Mouse (Mus musculus) megakaryocyte, embryonic 14.5 days (primary cell): ENCODE measurements around the gene Il6. TPM values are rescaled to one million over a fixed set of nuclear protein-coding genes. Genes with fewer than 3 reads are reported as not detected.
"Not testable (repeated sequence)": the region's sequence is repeated elsewhere in the genome, so short reads cannot be mapped to it uniquely, and the experiment has no call there.

Experiments
- H3K27me3 ChIP-seq: replicated peaks from 2 replicates; pipeline ENCODE3; 2012; ENCODE audit warnings: inconsistent platforms
- H3K36me3 ChIP-seq: replicated peaks from 2 replicates; pipeline ENCODE3; 2012; ENCODE audit warnings: low read length, inconsistent platforms, mixed read lengths
- H3K4me1 ChIP-seq: 2 replicates; pipeline ENCODE4 v1.6.1; 2012; ENCODE audit warnings: inconsistent platforms
- H3K4me3 ChIP-seq: replicated peaks from 2 replicates; pipeline ENCODE3; 2012; ENCODE audit warnings: moderate library complexity, mild to moderate bottlenecking, inconsistent platforms
- H3K9me3 ChIP-seq: 2 replicates; pipeline ENCODE4 v1.6.1; 2012; ENCODE audit warnings: inconsistent platforms
- FLI1 ChIP-seq: IDR thresholded peaks from 2 replicates; pipeline ENCODE4 v1.6.1; 2012; ENCODE audit warnings: low read length, inconsistent platforms, mixed read lengths
- GATA1 ChIP-seq: IDR thresholded peaks from 3 replicates; pipeline ENCODE4 v1.6.1; 2012; ENCODE audit warnings: mixed read lengths, low read length, inconsistent platforms, borderline replicate concordance
- polyA plus RNA-seq: library from polyadenylated mRNA; stranded (reverse); fragments of >175 nt; gene quantifications from 2 replicates; pipeline ENCODE4 v1.2.3, GENCODE M21; 2012; ENCODE audit warnings: low replicate concordance; ENCODE audit not compliant: insufficient read depth

Il6 gene
- polyA plus RNA-seq, 1 experiment, result not detected

DNA sequence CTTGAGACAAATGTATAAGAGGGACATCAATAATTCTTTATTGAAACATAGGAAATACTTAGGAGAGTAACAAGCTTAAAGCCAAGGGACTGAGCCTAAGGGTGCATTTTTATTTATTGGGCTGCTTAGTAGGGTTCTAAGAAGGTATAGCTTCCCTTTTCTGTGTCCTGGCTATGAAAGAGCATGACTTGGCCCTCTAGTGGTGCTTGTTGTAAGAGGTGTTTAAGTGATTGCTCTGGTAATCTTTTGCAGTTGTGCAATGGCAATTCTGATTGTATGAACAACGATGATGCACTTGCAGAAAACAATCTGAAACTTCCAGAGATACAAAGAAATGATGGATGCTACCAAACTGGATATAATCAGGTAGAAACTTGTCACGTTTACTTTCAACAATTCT is 1.7 kb downstream of the Il6 start:
- no peak for TF ChIP-seq FLI1
- TF ChIP-seq GATA1, result no peak
- Histone ChIP-seq H3K36me3 (peaks cover 15% of the 10 kb centered on the region), H3K4me3 (peak overlapping the region; percentile 17), H3K4me1 (peaks cover 32% of the 10 kb centered on the region), H3K9me3 (no peaks in the 10 kb centered on the region), H3K27me3 (no peaks in the 10 kb centered on the region)

DNA sequence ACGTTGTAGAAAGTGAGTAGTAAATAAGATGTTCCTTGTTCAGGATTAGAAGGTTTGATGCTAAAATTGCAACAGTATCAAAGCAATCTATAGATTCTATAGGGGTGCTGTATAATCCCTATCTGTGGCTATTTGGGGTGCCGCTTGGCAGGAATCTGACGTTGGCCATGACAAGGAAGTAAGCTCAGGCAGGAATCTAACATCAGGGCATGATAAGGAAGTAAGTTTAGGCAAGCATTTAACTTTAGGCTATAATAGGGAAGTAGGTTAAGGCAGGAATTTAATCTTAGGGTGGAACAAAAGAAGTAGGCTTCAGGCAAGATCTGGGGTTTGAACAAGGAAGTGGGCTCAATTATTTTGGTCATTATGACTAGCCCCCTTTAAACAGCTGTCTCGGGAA is 22.9 kb downstream of the Il6 start:
- H3K27me3 ChIP-seq, H3K4me3 ChIP-seq, H3K4me1 ChIP-seq, H3K36me3 ChIP-seq, H3K9me3 ChIP-seq: not testable (repeated sequence)

DNA sequence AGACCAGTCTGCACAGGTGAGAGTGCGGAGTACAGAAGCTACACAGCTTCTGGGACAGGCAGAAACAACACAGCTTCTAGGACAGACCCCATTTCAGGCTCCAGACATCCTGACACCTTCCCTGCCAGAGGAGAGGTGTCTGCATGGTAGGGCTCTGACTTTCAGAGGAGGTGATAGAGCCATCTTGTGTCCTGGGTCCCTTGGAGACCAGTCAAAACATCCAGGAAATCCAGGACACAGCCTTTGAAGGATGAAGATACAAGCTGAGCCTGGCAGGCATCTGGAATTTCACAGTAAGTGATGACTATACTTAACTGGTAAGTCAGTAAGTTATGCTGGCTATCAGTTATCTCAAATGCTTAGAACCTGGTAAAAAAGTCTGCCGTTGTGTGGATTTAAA is 24.2 kb downstream of the Il6 start:
- not testable (repeated sequence) for H3K4me3 ChIP-seq, H3K4me1 ChIP-seq, H3K36me3 ChIP-seq, H3K9me3 ChIP-seq, H3K27me3 ChIP-seq

DNA sequence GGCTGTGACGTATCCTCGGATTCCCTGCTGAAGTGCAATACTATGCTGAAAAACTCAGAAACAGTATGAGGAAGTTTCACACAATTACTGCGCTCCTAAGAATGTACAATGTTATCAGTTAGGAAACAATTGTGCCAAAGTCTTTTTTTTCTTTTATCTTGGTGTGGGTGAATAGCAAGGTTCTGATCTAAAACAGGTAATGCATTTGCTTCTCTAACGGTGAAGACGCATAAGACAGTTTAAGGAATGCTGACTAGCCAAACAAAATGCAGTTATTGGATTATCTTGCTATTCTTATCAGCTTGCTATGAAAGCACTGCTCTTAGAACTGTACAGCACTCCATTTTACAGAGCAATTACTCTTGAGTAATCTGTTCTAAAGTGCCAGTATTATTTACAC is 26.4 kb downstream of the Il6 start:
- not testable (repeated sequence) for H3K36me3 ChIP-seq, H3K4me3 ChIP-seq, H3K27me3 ChIP-seq, H3K4me1 ChIP-seq, H3K9me3 ChIP-seq

DNA sequence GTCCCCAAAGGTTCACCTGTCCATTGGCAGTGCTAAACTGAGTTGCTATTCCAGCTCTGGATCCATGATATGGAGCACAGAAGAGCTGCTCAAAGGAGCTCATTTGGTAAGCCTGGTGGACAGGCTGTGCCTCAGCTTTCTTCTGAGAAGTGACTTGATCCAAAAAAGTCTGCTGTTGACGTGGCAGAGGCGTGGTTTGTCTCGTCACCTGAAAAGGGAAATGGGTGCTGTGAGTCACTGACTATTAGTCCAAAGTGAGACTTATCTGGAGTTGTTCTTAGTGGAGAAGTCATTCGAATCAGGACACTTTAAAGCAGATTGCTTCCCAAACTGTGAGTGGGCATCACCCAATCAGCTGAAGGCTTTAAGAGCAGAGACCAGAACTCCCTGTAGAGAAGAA is 26.9 kb downstream of the Il6 start:
- H3K36me3 ChIP-seq, H3K27me3 ChIP-seq, H3K4me3 ChIP-seq: not testable (repeated sequence)

DNA sequence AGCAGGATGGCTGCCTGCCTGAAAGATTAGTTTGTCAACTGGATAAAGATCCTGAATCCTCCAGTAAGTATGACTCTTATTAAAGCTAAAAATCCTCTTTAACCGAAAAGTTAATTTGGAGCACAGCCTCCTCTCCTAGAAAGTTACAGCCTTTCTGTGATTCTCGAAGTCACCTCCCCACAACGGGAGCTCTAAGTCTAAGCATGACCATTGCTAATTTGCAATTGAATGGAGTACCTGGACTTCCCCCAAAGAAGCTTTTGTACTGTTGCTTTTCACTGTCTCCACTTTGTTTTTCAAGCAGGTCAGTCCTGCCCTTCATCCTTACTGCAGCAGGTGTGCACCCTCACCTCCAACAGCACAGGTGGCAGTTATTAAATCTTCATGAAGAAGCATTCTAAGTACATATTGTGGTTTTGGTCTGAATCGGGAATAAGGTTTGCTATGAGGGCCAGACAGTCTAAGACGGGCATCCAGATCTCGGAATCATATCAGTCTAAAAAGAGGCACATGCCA is 45.4 kb downstream of the Il6 start:
- TF ChIP-seq GATA1 (no peak), FLI1 (no peak)
- peaks cover 33% of the 10 kb centered on the region for H3K36me3 ChIP-seq

More for the DNA sequence above, 26.9 kb downstream of the Il6 start:
- not testable (repeated sequence) for H3K9me3 ChIP-seq, H3K4me1 ChIP-seq

DNA sequence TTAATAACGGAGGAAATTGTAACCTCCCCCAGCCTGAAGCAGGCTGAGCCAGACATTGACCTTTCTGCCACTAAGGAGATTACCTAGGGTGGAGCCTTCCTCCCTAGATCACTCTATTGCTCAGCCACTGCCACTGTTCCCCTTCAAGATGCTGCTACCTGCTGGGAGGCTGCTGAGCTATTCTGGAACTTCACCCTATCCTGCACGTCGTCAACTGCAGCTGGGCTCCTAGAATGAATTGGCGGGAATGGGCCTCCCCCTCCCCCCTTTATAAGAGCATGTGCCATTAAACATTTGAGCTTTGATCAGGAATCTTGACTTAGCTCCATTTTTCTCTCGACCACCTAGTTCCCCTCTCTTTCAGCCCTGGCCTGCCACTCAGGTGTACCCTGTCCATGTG is 46.7 kb downstream of the Il6 start:
- H3K36me3 ChIP-seq, result peaks cover 45% of the 10 kb centered on the region
- H3K27me3 ChIP-seq, H3K4me1 ChIP-seq, H3K9me3 ChIP-seq, H3K4me3 ChIP-seq: not testable (repeated sequence)

More for the DNA sequence above, 45.4 kb downstream of the Il6 start:
- H3K9me3 ChIP-seq, result no peaks in the 10 kb centered on the region
- no peaks in the 10 kb centered on the region for H3K4me1 ChIP-seq
- H3K27me3 ChIP-seq, result no peaks in the 10 kb centered on the region
- no peak overlapping the region for H3K4me3 ChIP-seq

DNA sequence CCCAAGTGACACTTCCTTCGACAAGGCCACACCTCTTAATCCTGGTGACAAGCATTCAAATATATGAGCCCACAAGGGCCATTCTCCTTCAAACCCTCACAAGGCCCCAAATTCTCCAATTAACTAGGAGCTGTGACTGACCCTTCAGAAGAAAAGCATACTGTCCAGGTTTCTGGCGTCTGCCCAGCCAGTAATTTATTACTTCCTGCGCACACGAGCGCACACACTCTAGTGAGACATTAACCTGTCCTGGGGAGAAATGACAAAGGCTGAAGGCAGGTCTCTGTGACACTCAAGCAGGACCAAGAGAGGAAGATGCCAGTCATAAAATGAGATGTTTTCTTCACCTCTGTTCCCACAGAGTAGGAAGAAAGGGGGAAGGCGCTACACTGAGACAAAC is 54.8 kb downstream of the Il6 start:
- no peaks in the 10 kb centered on the region for H3K9me3 ChIP-seq

More for the DNA sequence above, 54.8 kb downstream of the Il6 start:
- Histone ChIP-seq H3K4me3 (no peak overlapping the region), H3K4me1 (peaks cover 15% of the 10 kb centered on the region), H3K36me3 (peaks cover 82% of the 10 kb centered on the region), H3K27me3 (no peaks in the 10 kb centered on the region)
- no peak for TF ChIP-seq GATA1

Other genes with a start within 250 kb of the Il6 start
- gene Tyms, start 60.5 kb downstream of the Il6 start, polyA plus RNA-seq, result 8.9 and 19.3 TPM in 2 replicates
- 0.44 and 0.56 TPM in 2 replicates for gene Garem2, start 92.0 kb downstream of the Il6 start, polyA plus RNA-seq
- gene 3110082J24Rik, start 93.0 kb downstream of the Il6 start, polyA plus RNA-seq, result not detected in 2 replicates
- 31.6 and 38.2 TPM in 2 replicates for gene Hadha, start 142.0 kb downstream of the Il6 start, polyA plus RNA-seq
- 5.2 and 30.8 TPM in 2 replicates for gene Hadhb, start 142.1 kb downstream of the Il6 start, polyA plus RNA-seq
- gene Adgrf3, start 192.6 kb downstream of the Il6 start, polyA plus RNA-seq, result not detected in 2 replicates
- 0.96 TPM in 1 of 2 replicates, not detected in the other for gene Selenoi, start 219.5 kb downstream of the Il6 start, polyA plus RNA-seq